Mouse (Mus musculus): ENCODE data around the gene Rasal2.

Gene Rasal2

GRCm38 (mm10) chr1:157439101-157439500, 26.7 kb upstream of the Rasal2 start:
- no peak for DNase-seq

GRCm38 (mm10) chr1:157438290-157438689, 25.9 kb upstream of the Rasal2 start:
- no peak for DNase-seq

GRCm38 (mm10) chr1:157435926-157436325, 23.5 kb upstream of the Rasal2 start:
- no peak for DNase-seq

- no peak for DNase-seq
These were observed 22.0 kb upstream of the Rasal2 start for GRCm38 (mm10) chr1:157434404-157434803.

GRCm38 (mm10) chr1:157433316-157433715, 20.9 kb upstream of the Rasal2 start:
- DNase-seq = no peak

GRCm38 (mm10) chr1:157428366-157428765, 16.0 kb upstream of the Rasal2 start:
- no peak for DNase-seq

- no peak for DNase-seq
These were observed 15.2 kb upstream of the Rasal2 start for GRCm38 (mm10) chr1:157427604-157428003.

- no peak for DNase-seq
These were observed 14.5 kb upstream of the Rasal2 start for GRCm38 (mm10) chr1:157426933-157427332.

- peak; percentile 23 for DNase-seq
These were observed 13.5 kb upstream of the Rasal2 start for GRCm38 (mm10) chr1:157425741-157426427.

GRCm38 (mm10) chr1:157417861-157418260, 5.5 kb upstream of the Rasal2 start:
- DNase-seq = peak; percentile 19

GRCm38 (mm10) chr1:157417414-157417813, 5.0 kb upstream of the Rasal2 start:
- no peak for DNase-seq

GRCm38 (mm10) chr1:157416628-157417027, 4.2 kb upstream of the Rasal2 start:
- DNase-seq = no peak

- DNase-seq = no peak
These were observed 3.4 kb upstream of the Rasal2 start for GRCm38 (mm10) chr1:157415771-157416170.

- DNase-seq = peak; percentile 82
These were observed 549 bp downstream of the Rasal2 start for GRCm38 (mm10) chr1:157411711-157412380.

GRCm38 (mm10) chr1:157411341-157411710, 1.1 kb downstream of the Rasal2 start:
- no peak for DNase-seq

- peak; percentile 12 for DNase-seq
These were observed 1.5 kb downstream of the Rasal2 start for GRCm38 (mm10) chr1:157410937-157411336.

GRCm38 (mm10) chr1:157409648-157410047, 2.7 kb downstream of the Rasal2 start:
- no peak for DNase-seq

GRCm38 (mm10) chr1:157388027-157388426, 24.4 kb downstream of the Rasal2 start:
- DNase-seq = no peak

- DNase-seq = no peak
These were observed 31.7 kb downstream of the Rasal2 start for GRCm38 (mm10) chr1:157380694-157381093.

GRCm38 (mm10) chr1:157370397-157370796, 42.0 kb downstream of the Rasal2 start:
- DNase-seq = no peak

GRCm38 (mm10) chr1:157368316-157368715, 44.1 kb downstream of the Rasal2 start:
- DNase-seq = no peak

- DNase-seq = no peak
These were observed 65.7 kb downstream of the Rasal2 start for GRCm38 (mm10) chr1:157346661-157347060.

- DNase-seq = no peak
These were observed 68.9 kb downstream of the Rasal2 start for GRCm38 (mm10) chr1:157343519-157343918.

GRCm38 (mm10) chr1:157334834-157335233, 77.6 kb downstream of the Rasal2 start:
- no peak for DNase-seq

GRCm38 (mm10) chr1:157328068-157328467, 84.3 kb downstream of the Rasal2 start:
- DNase-seq = no peak
